Mouse (Mus musculus) heart, embryonic 16.5 days (tissue): ENCODE results near the gene Mrpl10. TPM values are rescaled to one million over a fixed set of nuclear protein-coding genes. Genes with fewer than 3 reads are reported as not detected.

ENCODE experiments used
- ATAC-seq: fragments of 200-750 bp; cut with Nextera tagmentation; replicated peaks from 2 replicates; pipeline ENCODE4 v1.8.0; 2017; ENCODE audit warnings: moderate number of reproducible peaks; ENCODE audit not compliant: insufficient read depth, low FRiP score; ENCODE audit errors: extremely low read depth
- H3K27ac ChIP-seq: fragments of 300-500 bp; sonication (generic); 2 replicates; pipeline ENCODE4 v1.5.1; 2014; ENCODE audit warnings: mild to moderate bottlenecking, low read length, control low read depth, moderate library complexity
- H3K27me3 ChIP-seq: fragments of 300-500 bp; sonication (generic); 2 replicates; pipeline ENCODE4 v1.6.1; 2014; ENCODE audit warnings: low read length, mixed read lengths; ENCODE audit not compliant: control insufficient read depth, insufficient read depth
- H3K36me3 ChIP-seq: fragments of 300-500 bp; sonication (generic); 2 replicates; pipeline ENCODE4 v1.6.1; 2014; ENCODE audit not compliant: control insufficient read depth, insufficient read depth
- H3K4me1 ChIP-seq: fragments of 300-500 bp; sonication (generic); 2 replicates; pipeline ENCODE4 v1.6.1; 2014; ENCODE audit warnings: low read length, mixed read lengths; ENCODE audit not compliant: control insufficient read depth, insufficient read depth
- H3K4me2 ChIP-seq: fragments of 300-500 bp; sonication (generic); 2 replicates; pipeline ENCODE4 v1.6.1; 2014; ENCODE audit warnings: low read depth, mild to moderate bottlenecking, control low read depth, low read length
- H3K4me3 ChIP-seq: fragments of 300-500 bp; sonication (generic); 2 replicates; pipeline ENCODE4 v1.5.1; 2014; ENCODE audit warnings: mild to moderate bottlenecking, control low read depth, low read length
- H3K9ac ChIP-seq: fragments of 300-500 bp; sonication (generic); 2 replicates; pipeline ENCODE4 v1.6.1; 2014; ENCODE audit warnings: low read length, control low read depth
- H3K9me3 ChIP-seq: fragments of 300-500 bp; sonication (generic); replicated peaks from 2 replicates; pipeline ENCODE4 v1.6.1; 2016; ENCODE audit warnings: low read length; ENCODE audit not compliant: control insufficient read depth
- WGBS: fragments of 180-500 bp; shearing (Covaris S2); extraction: QIAGEN DNeasy Blood & Tissue Kit; methylation state at CpG from one replicate; pipeline ENCODE4 v1.1.7; 2014; 5-methylcytosine and 5-hydroxymethylcytosine counted together
- polyA plus RNA-seq: library from polyadenylated mRNA; unstranded; fragments of >200 nt; fragmentation: Nextera tagmentation; extraction: Ambion mirVana; gene quantifications from 2 replicates; pipeline ENCODE4 v1.2.1, GENCODE M21; 2015

Gene Mrpl10
- polyA plus RNA-seq, 1 experiment from 2014 or later, result 66.9 TPM

- Histone ChIP-seq H3K4me3 (no peak overlapping the region), H3K27me3 (no peaks in the 10 kb centered on the region), H3K9me3 (no peaks in the 10 kb centered on the region), H3K36me3 (no peaks in the 10 kb centered on the region), H3K27ac (no peak overlapping the region), H3K4me2 (no peak overlapping the region), H3K9ac (no peak overlapping the region), H3K4me1 (peaks cover 10% of the 10 kb centered on the region)
- WGBS, result 53% methylated on average over 7 of the region's 7 CpGs
- no peak for ATAC-seq
These were observed 2.5 kb upstream of the Mrpl10 start for GRCm38 (mm10) chr11:97038881-97039280.

- Histone ChIP-seq H3K4me1 (peaks cover 10% of the 10 kb centered on the region), H3K9me3 (no peaks in the 10 kb centered on the region), H3K36me3 (0 out of 2 replicates have a peak, but pooled peaks cover 3% of the 10 kb centered on the region), H3K27ac (no peak overlapping the region), H3K4me2 (peak overlapping the region; percentile 99), H3K4me3 (peak overlapping the region; percentile 96), H3K9ac (peak overlapping the region; percentile 73; the same call in 1 of the 2 replicates), H3K27me3 (no peaks in the 10 kb centered on the region)
- WGBS, result 34% methylated on average over 12 of the region's 12 CpGs
- no peak for ATAC-seq
These were observed 899 bp upstream of the Mrpl10 start for GRCm38 (mm10) chr11:97040301-97041021.

DNA sequence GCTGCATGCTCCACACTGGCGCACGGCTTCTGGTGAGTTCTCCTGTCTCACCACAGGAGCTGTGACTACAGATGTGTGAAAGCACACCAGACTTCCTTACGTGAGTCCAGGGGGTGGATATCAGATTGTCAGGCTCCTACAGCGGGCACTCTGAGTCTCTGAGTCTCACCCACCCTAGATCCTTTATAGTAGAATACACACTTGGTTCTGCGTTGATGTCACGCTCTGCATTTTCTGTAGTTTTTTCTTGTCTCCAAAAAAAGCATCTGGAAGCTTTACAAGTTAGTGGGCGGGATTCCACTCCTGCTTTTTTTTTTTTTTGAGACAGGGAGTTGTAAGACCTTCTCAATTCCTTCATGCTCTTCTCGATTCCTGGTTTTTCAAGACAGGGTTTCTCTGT, 3.5 kb downstream of the Mrpl10 start:
- ATAC-seq, result no peak
- 91% methylated on average over 8 of the region's 8 CpGs for WGBS
- H3K36me3 ChIP-seq, result peaks cover 16% of the 10 kb centered on the region; the same call in 1 of the 2 replicates
- peaks cover 10% of the 10 kb centered on the region for H3K4me1 ChIP-seq
- H3K4me2 ChIP-seq, result no peak overlapping the region
- no peak overlapping the region for H3K4me3 ChIP-seq
- no peak overlapping the region for H3K9ac ChIP-seq
- no peaks in the 10 kb centered on the region for H3K9me3 ChIP-seq
- H3K27me3 ChIP-seq, result no peaks in the 10 kb centered on the region
- no peak overlapping the region for H3K27ac ChIP-seq

DNA sequence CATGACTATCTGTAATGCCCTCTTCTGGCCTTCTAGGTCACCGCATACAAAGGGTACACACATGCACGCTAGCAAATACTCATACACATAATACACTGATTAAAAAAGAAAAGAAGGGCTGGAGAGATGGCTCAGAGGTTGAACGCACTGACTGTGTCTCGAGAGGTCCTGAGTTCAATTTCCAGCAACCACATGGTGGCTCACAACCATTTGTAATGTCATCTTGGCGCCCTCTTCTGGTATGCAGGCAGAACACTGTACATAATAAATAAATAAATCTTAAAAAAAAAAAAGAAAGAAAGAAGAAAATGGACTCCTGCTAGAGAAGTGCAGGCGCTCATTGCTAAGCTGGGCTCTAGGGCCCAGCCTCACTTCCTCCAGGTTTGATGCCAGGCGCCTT, 4.5 kb downstream of the Mrpl10 start:
- H3K36me3 ChIP-seq, result peaks cover 16% of the 10 kb centered on the region; the same call in 1 of the 2 replicates
- WGBS, result 84% methylated on average over 7 of the region's 7 CpGs
- no peaks in the 10 kb centered on the region for H3K27me3 ChIP-seq
- H3K9ac ChIP-seq, result no peak overlapping the region
- no peak overlapping the region for H3K4me3 ChIP-seq
- no peak overlapping the region for H3K27ac ChIP-seq
- ATAC-seq, result no peak
- H3K4me2 ChIP-seq, result no peak overlapping the region
- H3K9me3 ChIP-seq, result no peaks in the 10 kb centered on the region
- H3K4me1 ChIP-seq, result peaks cover 16% of the 10 kb centered on the region

DNA sequence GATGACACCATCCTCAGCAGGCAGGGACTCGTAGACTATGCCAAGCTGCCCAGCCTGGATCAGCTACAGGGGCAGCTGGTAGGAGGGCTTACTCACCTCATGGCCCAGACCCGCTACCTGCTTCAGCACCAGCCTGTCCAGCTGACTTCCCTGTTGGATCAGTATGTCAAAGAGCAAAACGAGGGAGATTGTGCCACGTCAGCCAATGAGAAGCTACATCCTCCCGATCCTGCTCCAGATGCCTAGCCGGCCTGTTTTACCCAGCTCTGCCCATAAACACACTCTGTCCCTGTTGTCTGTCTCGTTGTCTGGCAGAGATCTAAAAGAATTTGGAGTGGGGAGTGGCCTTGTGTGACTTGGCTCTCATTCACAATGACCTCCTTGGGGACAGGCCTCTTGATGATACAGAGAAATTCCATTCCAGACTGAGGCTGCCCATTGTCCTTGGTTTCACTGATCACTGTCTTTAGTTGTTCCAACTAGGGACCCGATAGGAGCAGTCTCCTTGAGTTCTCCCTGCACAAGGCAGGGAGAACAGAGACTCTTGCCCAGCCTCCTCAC, 6.8 kb downstream of the Mrpl10 start:
- Histone ChIP-seq H3K4me1 (peaks cover 16% of the 10 kb centered on the region), H3K9me3 (no peaks in the 10 kb centered on the region), H3K27me3 (no peaks in the 10 kb centered on the region), H3K4me3 (no peak overlapping the region), H3K27ac (no peak overlapping the region), H3K4me2 (no peak overlapping the region), H3K36me3 (peaks cover 16% of the 10 kb centered on the region; the same call in 1 of the 2 replicates), H3K9ac (no peak overlapping the region)
- no peak for ATAC-seq
- 70% methylated on average over 8 of the region's 8 CpGs for WGBS

GRCm38 (mm10) chr11:97049492-97050085, 8.2 kb downstream of the Mrpl10 start:
- Histone ChIP-seq H3K4me1 (peaks cover 16% of the 10 kb centered on the region), H3K4me3 (no peak overlapping the region), H3K36me3 (peaks cover 19% of the 10 kb centered on the region), H3K27ac (no peak overlapping the region), H3K9ac (no peak overlapping the region), H3K9me3 (no peaks in the 10 kb centered on the region), H3K4me2 (no peak overlapping the region), H3K27me3 (no peaks in the 10 kb centered on the region)
- ATAC-seq, result no peak
- WGBS, result 78% methylated on average over 6 of the region's 6 CpGs

DNA sequence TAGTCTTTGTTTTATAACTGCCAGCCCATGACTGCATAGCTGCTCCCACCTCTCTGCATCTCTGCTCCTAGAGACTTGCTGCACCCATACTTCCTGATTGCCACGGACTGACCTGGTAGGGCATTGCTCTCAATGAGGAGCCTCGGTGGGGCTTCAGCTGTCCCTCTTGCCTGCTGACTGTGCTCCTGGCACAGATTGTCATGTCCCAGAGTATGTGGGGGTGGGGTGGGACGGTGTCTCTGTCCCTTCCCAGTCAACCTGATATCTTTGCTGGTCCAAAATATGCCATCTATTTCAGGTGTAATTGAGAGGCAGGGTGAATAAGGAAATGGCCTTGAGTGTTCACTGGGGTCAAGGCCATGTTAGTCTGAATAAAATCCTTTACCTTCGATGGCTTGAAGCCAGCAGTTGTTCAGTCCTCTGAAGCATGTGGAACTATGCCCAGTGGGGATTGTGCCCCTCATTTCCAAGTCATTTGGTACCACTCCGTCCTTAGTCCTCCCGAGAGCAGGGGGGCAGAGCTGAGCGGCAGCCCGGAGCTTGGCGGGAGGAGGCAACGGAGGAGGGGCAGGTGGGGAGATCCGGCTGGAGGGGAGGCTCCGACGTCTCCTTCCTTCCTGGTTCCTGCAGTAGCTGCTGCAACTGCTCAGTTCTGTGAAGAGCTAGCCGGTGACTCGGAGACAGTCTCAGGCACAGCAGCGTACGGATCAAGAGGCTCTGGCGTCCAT, 9.0 kb downstream of the Mrpl10 start, which contains the start of gene Osbpl7:
Osbpl7 (plus strand) TSS at position 413 of the 728 bp plus-strand sequence.
- WGBS, result 6% methylated on average over 18 of the region's 18 CpGs
- H3K9me3 ChIP-seq, result no peaks in the 10 kb centered on the region
- H3K27ac ChIP-seq, result peak within 1 kb of the TSS; percentile 58; the same call in 1 of the 2 replicates
- peak within 1 kb of the TSS; percentile 93 for H3K4me2 ChIP-seq
- ATAC-seq, result peak; percentile 78
- peaks cover 16% of the 10 kb centered on the region for H3K4me1 ChIP-seq
- peak within 1 kb of the TSS; percentile 90 for H3K9ac ChIP-seq
- no peaks in the 10 kb centered on the region for H3K27me3 ChIP-seq
- peaks cover 26% of the 10 kb centered on the region for H3K36me3 ChIP-seq
- peak within 1 kb of the TSS; percentile 91 for H3K4me3 ChIP-seq

- H3K9ac ChIP-seq, result peak overlapping the region; percentile 90
- no peak for ATAC-seq
- no peaks in the 10 kb centered on the region for H3K27me3 ChIP-seq
- peaks cover 30% of the 10 kb centered on the region for H3K36me3 ChIP-seq
- H3K4me3 ChIP-seq, result peak overlapping the region; percentile 91
- no peaks in the 10 kb centered on the region for H3K9me3 ChIP-seq
- peak overlapping the region; percentile 58; the same call in 1 of the 2 replicates for H3K27ac ChIP-seq
- peaks cover 16% of the 10 kb centered on the region for H3K4me1 ChIP-seq
- 22% methylated on average over 13 of the region's 13 CpGs for WGBS
- peak overlapping the region; percentile 93 for H3K4me2 ChIP-seq
These were observed 9.7 kb downstream of the Mrpl10 start for GRCm38 (mm10) chr11:97050944-97051586.
